Mouse (Mus musculus) duodenum, adult 2 months (tissue): Measurements from ENCODE around the gene Atp6v1b1. TPM values are rescaled to one million over a fixed set of nuclear protein-coding genes. Genes with fewer than 3 reads are reported as not detected.

ENCODE experiments used
- polyA plus RNA-seq: library from polyadenylated mRNA; depleted of rRNA; stranded (reverse); fragments of >200 nt; gene quantifications from 2 replicates; pipeline ENCODE4 v1.2.3, GENCODE M21; 2012; ENCODE audit warnings: low replicate concordance; rRNA removed

Gene Atp6v1b1
- not detected in 2 replicates for polyA plus RNA-seq

GRCm38 (mm10) chr6:83742761-83743160, at the start of gene Atp6v1b1:
TSS of gene Atp6v1b1 (plus strand) at chr6:83742990.

GRCm38 (mm10) chr6:83711067-83711675, 31.6 kb upstream of the Atp6v1b1 start, which contains the start of gene Vax2:
TSS of gene Vax2 (plus strand) at chr6:83711264.

GRCm38 (mm10) chr6:83762344-83762743, 19.6 kb downstream of the Atp6v1b1 start, which contains the start of gene Ankrd53:
TSS of gene Ankrd53 (plus strand) at chr6:83762644.

GRCm38 (mm10) chr6:83775638-83776293, 33.0 kb downstream of the Atp6v1b1 start, which contains the start of gene Tex261:
TSS of gene Tex261 (minus strand) at chr6:83775813.

GRCm38 (mm10) chr6:83794760-83795296, 52.0 kb downstream of the Atp6v1b1 start, which contains the start of gene Nagk:
TSS of gene Nagk (plus strand) at chr6:83794982.

Other genes starting within 250 kb of the Atp6v1b1 start
- 18.1 and 24.2 TPM in 2 replicates for gene Dguok, start 236.0 kb upstream of the Atp6v1b1 start, polyA plus RNA-seq
- 241 and 539 TPM in 2 replicates for gene Actg2, start 206.7 kb upstream of the Atp6v1b1 start, polyA plus RNA-seq
- 4.4 and 6.7 TPM in 2 replicates for gene Stambp, start 170.3 kb upstream of the Atp6v1b1 start, polyA plus RNA-seq
- gene Clec4f, start 86.8 kb upstream of the Atp6v1b1 start, polyA plus RNA-seq: not detected in 2 replicates
- not detected in 2 replicates for gene Cd207, start 65.1 kb upstream of the Atp6v1b1 start, polyA plus RNA-seq
- not detected in 2 replicates for gene Vax2, start 31.7 kb upstream of the Atp6v1b1 start, polyA plus RNA-seq
- not detected in 2 replicates for gene Ankrd53, start 19.7 kb downstream of the Atp6v1b1 start, polyA plus RNA-seq
- 78.3 and 99.0 TPM in 2 replicates for gene Tex261, start 32.8 kb downstream of the Atp6v1b1 start, polyA plus RNA-seq
- 15.6 and 26.1 TPM in 2 replicates for gene Nagk, start 52.0 kb downstream of the Atp6v1b1 start, polyA plus RNA-seq
- gene Paip2b, start 88.8 kb downstream of the Atp6v1b1 start, polyA plus RNA-seq: 0.90 and 13.1 TPM in 2 replicates
- gene Zfp638, start 124.1 kb downstream of the Atp6v1b1 start, polyA plus RNA-seq: 2.0 and 2.4 TPM in 2 replicates